ENCODE assay signal across 17 mouse cellular contexts in the genomic region with DNA sequence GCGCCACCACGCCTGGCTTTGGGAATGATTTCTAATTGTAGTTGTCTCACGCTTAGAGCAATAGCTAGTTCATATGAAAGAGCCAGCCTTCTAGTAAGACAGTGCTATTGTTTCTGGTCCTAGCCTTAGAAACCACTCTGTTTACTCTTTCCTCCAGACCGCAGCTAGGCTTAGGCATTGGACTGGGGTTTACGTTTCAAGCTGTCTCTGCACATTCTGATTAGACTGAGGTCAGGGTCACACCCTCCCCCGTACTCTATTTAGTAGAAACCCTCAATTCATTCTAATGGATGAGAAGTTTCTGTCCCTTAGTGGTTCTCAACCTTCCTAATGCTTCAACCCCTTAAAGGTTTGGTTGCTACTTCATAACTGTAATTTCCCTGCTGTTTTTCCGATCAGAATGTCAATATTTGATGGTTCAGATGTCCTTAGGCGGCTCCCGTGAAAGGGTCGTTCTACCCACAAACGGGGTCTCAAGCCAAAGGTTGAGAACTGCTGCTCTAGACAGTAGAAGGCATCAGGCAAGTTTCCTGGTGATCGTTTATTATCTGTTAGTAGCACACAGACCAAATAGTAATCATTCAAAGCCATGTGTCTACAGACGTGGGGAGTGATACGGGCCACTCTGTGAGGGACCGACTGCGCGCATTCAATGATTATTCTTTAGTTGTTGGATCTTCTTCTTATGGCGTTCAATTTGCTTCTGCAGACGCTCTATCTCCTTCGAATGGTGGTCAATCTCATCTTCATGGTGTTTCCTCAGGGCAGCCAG. TPM values are rescaled to one million over a fixed set of nuclear protein-coding genes. Genes with fewer than 3 reads are reported as not detected.
DNase-seq lines count a peak whose midpoint lies in the region; ATAC-seq and TF ChIP-seq lines count a peak whose summit lies in the region.
"Had no signal": no experiment of that assay in that cellular context is flagged by ENCODE, and none has a peak within 500 bp of the region (broad histone marks: within the 10 kb centered on the region; RNA-seq: fewer than 3 reads in every experiment).

No protein-coding gene starts in this region.

- no peak for TF ChIP-seq EP300 in heart, adult 2 months (IDR thresholded peaks at IDR 0.05; ENCODE audit: insufficient read depth, low read depth, low read length)
- TF ChIP-seq EP300 in MEL (IDR thresholded peaks at IDR 0.05; ENCODE audit: low read depth in 1 of 2, low read length in 2 of 2) = peak; percentile 84 to 89
- peak; percentile 97 for TF ChIP-seq EP300 in liver, postnatal 0 days (IDR thresholded peaks at IDR 0.05; ENCODE audit: low read depth)

- no peak overlapping the region for H3K4me3 ChIP-seq in heart, embryonic 10.5 days
- H3K4me3 ChIP-seq in heart, adult 2 months = no peak overlapping the region
- 0 out of 4 replicates have a peak overlapping the region, but pooled peaks of 1 of the 2 experiments have one; percentile 2 for H3K4me3 ChIP-seq in MEL (ENCODE audit: control insufficient read depth in 1 of 2, insufficient read depth in 1 of 2, low read depth in 2 of 2, low read length in 2 of 2)
- peak overlapping the region; percentile 76 for H3K4me3 ChIP-seq in erythroblast, embryonic 14.5 days (replicated peaks)
- peak overlapping the region; percentile 69 for H3K4me3 ChIP-seq in liver, postnatal 0 days (ENCODE audit: low read depth, low read length)
- H3K4me3 ChIP-seq in hindbrain, postnatal 0 days (ENCODE audit: low read length) = no peak overlapping the region
- H3K4me3 ChIP-seq: hindbrain, embryonic 15.5 days; neural tube, embryonic 13.5 days had no signal

- 0 out of 2 replicates have a peak overlapping the region, but pooled peaks have one; percentile 24 for H3K27ac ChIP-seq in heart, embryonic 10.5 days
- no peak overlapping the region for H3K27ac ChIP-seq in heart, adult 2 months
- H3K27ac ChIP-seq in MEL (ENCODE audit: control insufficient read depth, low read depth, low read length) = peak overlapping the region; percentile 97
- peak overlapping the region; percentile 94 for H3K27ac ChIP-seq in liver, postnatal 0 days (ENCODE audit: low read depth)
- H3K27ac ChIP-seq in hindbrain, postnatal 0 days = no peak overlapping the region
- H3K27ac ChIP-seq: hindbrain, embryonic 15.5 days; neural tube, embryonic 13.5 days had no signal

- ATAC-seq in liver, postnatal 0 days = peak; percentile 67
- ATAC-seq in hindbrain, postnatal 0 days = no peak

- no peaks in the 10 kb centered on the region for H3K27me3 ChIP-seq in heart, embryonic 10.5 days (ENCODE audit: insufficient read depth, poor library complexity, severe bottlenecking)
- no peaks in the 10 kb centered on the region for H3K27me3 ChIP-seq in heart, adult 2 months (ENCODE audit: control insufficient read depth, insufficient read depth, low read length)
- no peaks in the 10 kb centered on the region for H3K27me3 ChIP-seq in MEL (ENCODE audit: control insufficient read depth in 1 of 2, insufficient read depth in 2 of 2, low read length in 2 of 2)
- H3K27me3 ChIP-seq in erythroblast, embryonic 14.5 days (ENCODE audit: control insufficient read depth) = no peaks in the 10 kb centered on the region
- no peaks in the 10 kb centered on the region for H3K27me3 ChIP-seq in liver, postnatal 0 days (ENCODE audit: insufficient read depth, low read length)
- H3K27me3 ChIP-seq in hindbrain, postnatal 0 days (ENCODE audit: insufficient read depth, low read length) = no peaks in the 10 kb centered on the region
- H3K27me3 ChIP-seq: hindbrain, embryonic 15.5 days; neural tube, embryonic 13.5 days had no signal

- no peak for DNase-seq in heart, embryonic 10.5 days (ENCODE audit: low spot score)
- DNase-seq in heart, adult 2 months = no peak
- DNase-seq in MEL (ENCODE audit: low read depth, low spot score) = peak; percentile 86
- DNase-seq in liver, postnatal 0 days = no peak
- DNase-seq in hindbrain, postnatal 0 days (ENCODE audit: low spot score) = no peak
- DNase-seq in cerebellum, adult 11 months = no peak
- DNase-seq in testis, postnatal 10 days (ENCODE audit: low spot score) = no peak
- DNase-seq: adrenal gland, adult 2 months; cerebellum, postnatal 25 days; heart, postnatal 10 days; kidney, adult 9 months; layer of hippocampus, postnatal 36 days; left cerebral cortex, postnatal 4 days had no signal

- H3K36me3 ChIP-seq in heart, embryonic 10.5 days = peaks cover 23% of the 10 kb centered on the region
- no peaks in the 10 kb centered on the region for H3K36me3 ChIP-seq in heart, adult 2 months (ENCODE audit: control insufficient read depth, insufficient read depth, low read length)
- peaks cover 0 to 48% of the 10 kb centered on the region in 2 experiments; a peak in 2 of 4 replicates for H3K36me3 ChIP-seq in MEL (ENCODE audit: control insufficient read depth in 1 of 2, insufficient read depth in 2 of 2, low read length in 2 of 2)
- H3K36me3 ChIP-seq in erythroblast, embryonic 14.5 days (ENCODE audit: control insufficient read depth) = peaks cover 67% of the 10 kb centered on the region
- H3K36me3 ChIP-seq in liver, postnatal 0 days (replicated peaks; ENCODE audit: insufficient read depth, low read length) = peaks cover 11% of the 10 kb centered on the region; the same call in 1 of the 2 replicates
- H3K36me3 ChIP-seq in hindbrain, postnatal 0 days (ENCODE audit: insufficient read depth, low read length) = peaks cover 6% of the 10 kb centered on the region; the same call in 1 of the 2 replicates

- H3K9me3 ChIP-seq in heart, embryonic 10.5 days = no peaks in the 10 kb centered on the region
- H3K9me3 ChIP-seq in MEL (replicated peaks; ENCODE audit: insufficient read depth, low read length) = no peaks in the 10 kb centered on the region
- H3K9me3 ChIP-seq in erythroblast, embryonic 14.5 days (ENCODE audit: control insufficient read depth, low read length) = no peaks in the 10 kb centered on the region
- H3K9me3 ChIP-seq in liver, postnatal 0 days (ENCODE audit: low read length) = no peaks in the 10 kb centered on the region
- H3K9me3 ChIP-seq in hindbrain, postnatal 0 days (ENCODE audit: low read length) = no peaks in the 10 kb centered on the region
- H3K9me3 ChIP-seq: hindbrain, embryonic 15.5 days; neural tube, embryonic 13.5 days had no signal

- H3K4me2 ChIP-seq in liver, postnatal 0 days (ENCODE audit: low read depth, low read length) = peak overlapping the region; percentile 77
- no peak overlapping the region for H3K4me2 ChIP-seq in hindbrain, postnatal 0 days (ENCODE audit: low read depth, low read length)
- H3K4me2 ChIP-seq: hindbrain, embryonic 15.5 days; neural tube, embryonic 13.5 days had no signal

- TF ChIP-seq CTCF in heart, adult 2 months (IDR thresholded peaks at IDR 0.05) = no peak
- TF ChIP-seq CTCF in MEL (IDR thresholded peaks at IDR 0.05 in 2 of 3, conservative IDR thresholded peaks at IDR 0.05 in 1 of 3; ENCODE audit: control insufficient read depth in 1 of 3, insufficient read depth in 1 of 3, low read depth in 2 of 3, low read length in 3 of 3, poor library complexity in 1 of 3, severe bottlenecking in 1 of 3) = no peak
- TF ChIP-seq CTCF in liver, postnatal 0 days (IDR thresholded peaks at IDR 0.05; ENCODE audit: low read depth) = no peak
- no peak for TF ChIP-seq CTCF in hindbrain, postnatal 0 days (IDR thresholded peaks at IDR 0.05; ENCODE audit: low read depth)

- no peak for TF ChIP-seq RAD21 in MEL (IDR thresholded peaks at IDR 0.05; ENCODE audit: low read depth, low read length)

- H3K9ac ChIP-seq in heart, adult 2 months (ENCODE audit: low read depth, low read length) = no peak overlapping the region
- peak overlapping the region; percentile 56 for H3K9ac ChIP-seq in MEL (ENCODE audit: control insufficient read depth, low read depth, low read length, poor library complexity, severe bottlenecking)
- peak overlapping the region; percentile 79 for H3K9ac ChIP-seq in liver, postnatal 0 days (replicated peaks)
- H3K9ac ChIP-seq in hindbrain, postnatal 0 days (replicated peaks; ENCODE audit: low read length) = no peak overlapping the region
- H3K9ac ChIP-seq: hindbrain, embryonic 15.5 days; lung, embryonic 14.5 days; neural tube, embryonic 13.5 days had no signal

- 0 out of 2 replicates have a peak, but pooled peaks cover 16% of the 10 kb centered on the region for H3K4me1 ChIP-seq in heart, embryonic 10.5 days
- peaks cover 2% of the 10 kb centered on the region; the same call in 1 of the 2 replicates for H3K4me1 ChIP-seq in heart, adult 2 months (ENCODE audit: control insufficient read depth, insufficient read depth, low read length)
- peaks cover 13 to 42% of the 10 kb centered on the region in 2 experiments for H3K4me1 ChIP-seq in MEL (ENCODE audit: control insufficient read depth in 1 of 2, insufficient read depth in 2 of 2, low read length in 2 of 2)
- H3K4me1 ChIP-seq in erythroblast, embryonic 14.5 days (ENCODE audit: control insufficient read depth) = peaks cover 74% of the 10 kb centered on the region
- peaks cover 30% of the 10 kb centered on the region; the same call in 1 of the 2 replicates for H3K4me1 ChIP-seq in liver, postnatal 0 days (ENCODE audit: insufficient read depth)
- H3K4me1 ChIP-seq in hindbrain, postnatal 0 days (ENCODE audit: insufficient read depth, low read length) = peaks cover 8% of the 10 kb centered on the region; the same call in 1 of the 2 replicates

- intact Hi-C loops in heart, adult 2 months (cut with DNase I) = no loop called here

- H3K79me2 ChIP-seq in heart, adult 2 months (replicated peaks; ENCODE audit: control insufficient read depth, insufficient read depth, low read length) = no peaks in the 10 kb centered on the region
- H3K79me2 ChIP-seq in MEL (ENCODE audit: control insufficient read depth, insufficient read depth, low read length, poor library complexity) = peaks cover 21% of the 10 kb centered on the region

- TF ChIP-seq POLR2A in heart, adult 2 months (IDR thresholded peaks at IDR 0.05; ENCODE audit: insufficient read depth, low read depth, low read length) = no peak
- no peak for TF ChIP-seq POLR2A in MEL (IDR thresholded peaks at IDR 0.05; ENCODE audit: control insufficient read depth in 1 of 2, insufficient read depth in 1 of 2, low read depth in 1 of 2, low read length in 2 of 2, poor library complexity in 1 of 2)

- 82% methylated on average over 20 of the region's 20 CpGs for WGBS in heart, embryonic 10.5 days
- WGBS in heart, adult 2 months = 93% methylated on average over 20 of the region's 20 CpGs
- WGBS in liver, postnatal 0 days (ENCODE audit: insufficient replicate concordance) = 56% methylated on average over 20 of the region's 20 CpGs
- WGBS in hindbrain, postnatal 0 days = 95% methylated on average over 20 of the region's 20 CpGs

RNA-seq across cellular contexts. Expression of a gene that starts 3.2 kb away (rescaled TPM):
- 980 and 1,090 TPM in 2 replicates for polyA plus RNA-seq in heart, embryonic 10.5 days (2016; fragmentation: Nextera tagmentation; extraction: Ambion mirVana)
- total RNA-seq in heart, adult 2 months (2021) = 100 to 1,000 TPM; 287 to 299 TPM
- polyA plus RNA-seq in heart, adult 2 months (2012; rRNA removed) = 146 and 164 TPM in 2 replicates
- total RNA-seq in MEL (2012; rRNA removed) = 492 and 730 TPM in 2 replicates
- 100 to 1,000 TPM in 1 of 2 experiments, not detected in 1; 566 TPM for polyA plus RNA-seq in MEL (2012; ENCODE audit: insufficient read depth in 1 of 2, insufficient read length in 2 of 2, low read depth in 1 of 2, low replicate concordance in 2 of 2, missing spikeins in 1 of 2)
- 102 and 103 TPM in 2 replicates for polyA plus RNA-seq in erythroblast, embryonic 14.5 days (2012)
- 935 and 945 TPM in 2 replicates for polyA plus RNA-seq in liver, postnatal 0 days (2015; fragmentation: Nextera tagmentation; extraction: Ambion mirVana)
- 341 and 518 TPM in 2 replicates for total RNA-seq in hindbrain, postnatal 0 days (2014; rRNA removed)
- 1,637 and 1,748 TPM in 2 replicates for polyA plus RNA-seq in hindbrain, postnatal 0 days (2015; fragmentation: Nextera tagmentation; extraction: Ambion mirVana)

RNA-seq across cellular contexts. Expression of a gene that starts 5.1 kb away (rescaled TPM):
- polyA plus RNA-seq in heart, embryonic 10.5 days (2016; fragmentation: Nextera tagmentation; extraction: Ambion mirVana) = 143 and 194 TPM in 2 replicates
- total RNA-seq in heart, adult 2 months (2021) = 10 to 100 TPM; 53.3 to 58.8 TPM
- polyA plus RNA-seq in heart, adult 2 months (2012; rRNA removed) = 29.1 and 40.0 TPM in 2 replicates
- 110 and 115 TPM in 2 replicates for total RNA-seq in MEL (2012; rRNA removed)
- 100 to 1,000 TPM in 1 of 2 experiments, not detected in 1; 246 TPM for polyA plus RNA-seq in MEL (2012; ENCODE audit: insufficient read depth in 1 of 2, insufficient read length in 2 of 2, low read depth in 1 of 2, low replicate concordance in 2 of 2, missing spikeins in 1 of 2)
- polyA plus RNA-seq in erythroblast, embryonic 14.5 days (2012) = 28.3 and 36.9 TPM in 2 replicates
- polyA plus RNA-seq in liver, postnatal 0 days (2015; fragmentation: Nextera tagmentation; extraction: Ambion mirVana) = 70.7 and 71.5 TPM in 2 replicates
- 64.6 and 95.5 TPM in 2 replicates for total RNA-seq in hindbrain, postnatal 0 days (2014; rRNA removed)
- polyA plus RNA-seq in hindbrain, postnatal 0 days (2015; fragmentation: Nextera tagmentation; extraction: Ambion mirVana) = 142 and 162 TPM in 2 replicates

RNA-seq across cellular contexts. Expression of a gene that starts 19.9 kb away (rescaled TPM):
- 9.6 and 10.1 TPM in 2 replicates for polyA plus RNA-seq in heart, embryonic 10.5 days (2016; fragmentation: Nextera tagmentation; extraction: Ambion mirVana)
- 1 to 10 TPM; 2.5 to 3.3 TPM for total RNA-seq in heart, adult 2 months (2021)
- 3.4 and 4.3 TPM in 2 replicates for polyA plus RNA-seq in heart, adult 2 months (2012; rRNA removed)
- total RNA-seq in MEL (2012; rRNA removed) = 9.6 and 38.3 TPM in 2 replicates
- 10 to 100 TPM in 1 of 2 experiments, not detected in 1; 27.5 TPM for polyA plus RNA-seq in MEL (2012; ENCODE audit: insufficient read depth in 1 of 2, insufficient read length in 2 of 2, low read depth in 1 of 2, low replicate concordance in 2 of 2, missing spikeins in 1 of 2)
- 1.5 and 2.4 TPM in 2 replicates for polyA plus RNA-seq in erythroblast, embryonic 14.5 days (2012)
- polyA plus RNA-seq in liver, postnatal 0 days (2015; fragmentation: Nextera tagmentation; extraction: Ambion mirVana) = 7.3 and 8.7 TPM in 2 replicates
- 22.8 and 25.7 TPM in 2 replicates for total RNA-seq in hindbrain, postnatal 0 days (2014; rRNA removed)
- polyA plus RNA-seq in hindbrain, postnatal 0 days (2015; fragmentation: Nextera tagmentation; extraction: Ambion mirVana) = 18.3 and 19.9 TPM in 2 replicates

RNA-seq across cellular contexts. Expression of a gene that starts 33.6 kb away (rescaled TPM):
- polyA plus RNA-seq in heart, embryonic 10.5 days (2016; fragmentation: Nextera tagmentation; extraction: Ambion mirVana) = 0.11 and 0.35 TPM in 2 replicates
- 1 to 10 TPM; 1.7 to 1.8 TPM for total RNA-seq in heart, adult 2 months (2021)
- polyA plus RNA-seq in heart, adult 2 months (2012; rRNA removed) = 3.1 and 4.4 TPM in 2 replicates
- not detected in 2 replicates for total RNA-seq in MEL (2012; rRNA removed)
- polyA plus RNA-seq in MEL (2012; ENCODE audit: insufficient read depth in 1 of 2, insufficient read length in 2 of 2, low read depth in 1 of 2, low replicate concordance in 2 of 2, missing spikeins in 1 of 2) = under 1 TPM in 1 of 2 experiments, not detected in 1; 0.06 TPM
- 0.01 and 0.03 TPM in 2 replicates for polyA plus RNA-seq in erythroblast, embryonic 14.5 days (2012)
- polyA plus RNA-seq in liver, postnatal 0 days (2015; fragmentation: Nextera tagmentation; extraction: Ambion mirVana) = 1.0 and 1.3 TPM in 2 replicates
- 0.32 and 0.63 TPM in 2 replicates for total RNA-seq in hindbrain, postnatal 0 days (2014; rRNA removed)
- 0.61 and 0.64 TPM in 2 replicates for polyA plus RNA-seq in hindbrain, postnatal 0 days (2015; fragmentation: Nextera tagmentation; extraction: Ambion mirVana)

Comparison
In these comparisons a context has a peak if more than half of its experiments do, and no peak if none do; other contexts are left out.
1. H3K27ac ChIP-seq: peak in heart, embryonic 10.5 days (single experiment), MEL (single experiment) and liver, postnatal 0 days (single experiment); none in heart, adult 2 months (single experiment) and hindbrain, postnatal 0 days (single experiment).
2. H3K4me3 ChIP-seq: peak in erythroblast, embryonic 14.5 days (single experiment) and liver, postnatal 0 days (single experiment); none in heart, embryonic 10.5 days (single experiment), heart, adult 2 months (single experiment) and hindbrain, postnatal 0 days (single experiment).
3. H3K9ac ChIP-seq: peak in MEL (single experiment) and liver, postnatal 0 days (single experiment); none in heart, adult 2 months (single experiment) and hindbrain, postnatal 0 days (single experiment).